Mouse (Mus musculus): ENCODE measurements around the gene Tctex1d2. TPM values are rescaled to one million over a fixed set of nuclear protein-coding genes. Genes with fewer than 3 reads are reported as not detected.

Tctex1d2 gene
- total and polyA plus RNA-seq, 3 experiments, result 13.0 to 239 (median 23.7) TPM

DNA sequence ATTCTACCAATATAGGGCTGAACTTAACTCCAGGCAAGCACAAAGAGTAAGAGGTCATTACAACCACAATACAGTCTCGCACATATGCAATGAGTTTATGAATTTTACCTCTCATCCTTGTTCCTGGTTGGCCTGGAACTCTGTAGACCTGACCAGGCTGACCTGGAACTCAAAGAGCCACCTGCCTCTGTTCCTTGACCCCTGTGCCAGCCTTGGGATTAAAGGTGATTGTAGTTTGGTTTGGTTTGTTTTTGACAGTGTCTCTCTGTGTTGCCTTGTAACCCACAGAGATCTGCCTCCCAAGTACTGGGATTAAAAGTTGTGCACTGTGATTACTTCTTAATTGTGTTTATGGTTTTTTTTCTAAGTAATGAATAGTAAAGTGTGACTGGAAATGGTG lies 37.3 kb downstream of the Tctex1d2 start:
- H3K9ac ChIP-seq (ENCODE audit: control insufficient read depth, low read depth, low read length, poor library complexity, severe bottlenecking), result no peak overlapping the region
- no peaks in the 10 kb centered on the region for H3K9me3 ChIP-seq (replicated peaks; ENCODE audit: insufficient read depth, low read length)
- H3K4me1 ChIP-seq (ENCODE audit: control insufficient read depth in 1 of 2, insufficient read depth in 2 of 2, low read length in 2 of 2), result peaks cover 5 to 6% of the 10 kb centered on the region in 2 experiments
- TF ChIP-seq MYC (IDR thresholded peaks at IDR 0.05; ENCODE audit: low read depth, low read length), result no peak
- TF ChIP-seq GATA1 (IDR thresholded peaks at IDR 0.05; ENCODE audit: low read depth, low read length), result no peak
- TF ChIP-seq UBTF (IDR thresholded peaks at IDR 0.05; ENCODE audit: borderline replicate concordance, insufficient read depth, low read depth, low read length), result no peak
- no peak for TF ChIP-seq NRF1 (IDR thresholded peaks at IDR 0.05; ENCODE audit: insufficient read depth, low read depth, low read length, poor library complexity, severe bottlenecking)
- TF ChIP-seq RCOR1 (IDR thresholded peaks at IDR 0.05; ENCODE audit: low read depth, low read length), result no peak
- TF ChIP-seq BHLHE40 (IDR thresholded peaks at IDR 0.05; ENCODE audit: borderline replicate concordance, low read depth, low read length), result no peak
- no peak for TF ChIP-seq CTCF (IDR thresholded peaks at IDR 0.05 in 2 of 3, conservative IDR thresholded peaks at IDR 0.05 in 1 of 3; ENCODE audit: control insufficient read depth in 1 of 3, insufficient read depth in 1 of 3, low read depth in 2 of 3, low read length in 3 of 3, poor library complexity in 1 of 3, severe bottlenecking in 1 of 3)
- TF ChIP-seq JUND (IDR thresholded peaks at IDR 0.05; ENCODE audit: low read depth, low read length), result no peak
- no peak for TF ChIP-seq CHD1 (IDR thresholded peaks at IDR 0.05; ENCODE audit: low read depth, low read length)
- no peak for TF ChIP-seq MXI1 (IDR thresholded peaks at IDR 0.05; ENCODE audit: low read depth, low read length)
- TF ChIP-seq ZMIZ1 (IDR thresholded peaks at IDR 0.05; ENCODE audit: low read depth, low read length), result no peak
- TF ChIP-seq ZC3H11A (IDR thresholded peaks at IDR 0.05; ENCODE audit: low read depth, low read length), result no peak
- no peak for TF ChIP-seq ZKSCAN1 (IDR thresholded peaks at IDR 0.05; ENCODE audit: low read depth, low read length)
- TF ChIP-seq TCF12 (IDR thresholded peaks at IDR 0.05; ENCODE audit: low read depth, low read length), result no peak
- TF ChIP-seq USF2 (IDR thresholded peaks at IDR 0.05; ENCODE audit: borderline replicate concordance in 1 of 2, insufficient read depth in 1 of 2, low read depth in 1 of 2, low read length in 2 of 2), result no peak
- no peak for TF ChIP-seq MEF2A (IDR thresholded peaks at IDR 0.05; ENCODE audit: extremely low read depth, insufficient replicate concordance, low read depth, low read length, poor library complexity, severe bottlenecking)
- TF ChIP-seq MAZ (IDR thresholded peaks at IDR 0.05; ENCODE audit: low read depth, low read length), result no peak
- H3K79me2 ChIP-seq (ENCODE audit: control insufficient read depth, insufficient read depth, low read length, poor library complexity), result no peaks in the 10 kb centered on the region
- no peak for DNase-seq (ENCODE audit: low read depth, low spot score)
- H3K27ac ChIP-seq (ENCODE audit: control insufficient read depth, low read depth, low read length), result no peak overlapping the region
- H3K36me3 ChIP-seq (ENCODE audit: control insufficient read depth in 1 of 2, insufficient read depth in 2 of 2, low read length in 2 of 2), result peaks cover 5 to 10% of the 10 kb centered on the region in 2 experiments
- H3K27me3 ChIP-seq (ENCODE audit: control insufficient read depth in 1 of 2, insufficient read depth in 2 of 2, low read length in 2 of 2), result no peaks in the 10 kb centered on the region
- no peak overlapping the region for H3K4me3 ChIP-seq (ENCODE audit: control insufficient read depth in 1 of 2, insufficient read depth in 1 of 2, low read depth in 2 of 2, low read length in 2 of 2)

DNA sequence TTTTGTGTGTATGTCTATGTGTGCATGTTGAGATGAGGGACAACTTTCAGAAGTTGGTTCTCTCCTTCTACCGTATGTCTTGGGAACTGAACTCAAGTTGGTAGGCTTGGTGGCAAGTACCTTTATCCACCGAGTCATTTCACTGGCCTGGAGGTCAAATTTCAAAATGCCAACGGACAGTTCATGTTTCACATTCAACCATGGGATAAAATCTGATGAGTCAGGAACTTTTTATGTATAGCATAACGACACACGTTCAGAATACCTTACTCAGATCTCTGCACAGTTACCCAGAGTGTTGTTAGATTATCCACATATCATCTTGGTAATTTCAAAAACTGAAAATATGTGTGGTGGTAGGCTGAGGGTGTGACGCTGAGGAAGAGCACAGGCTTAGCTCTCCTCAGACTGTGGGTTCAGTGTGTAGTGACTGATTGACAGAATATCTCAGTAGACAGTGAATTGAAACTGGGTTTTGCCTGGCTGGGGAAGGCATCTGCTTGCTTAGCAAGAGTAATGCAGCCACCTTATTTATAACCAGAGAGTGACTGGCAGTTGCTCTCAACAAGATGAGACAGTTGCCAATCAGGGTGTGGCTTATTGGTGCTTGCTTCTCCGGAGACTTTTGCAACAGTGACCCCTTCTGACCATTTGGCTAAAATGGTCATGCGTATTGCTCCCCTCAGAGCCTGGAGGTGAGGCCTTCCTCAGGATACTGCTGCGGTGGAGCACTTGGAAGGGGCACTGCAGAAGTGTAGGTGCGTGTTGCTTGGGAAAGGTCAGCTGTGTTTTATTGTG lies 38.3 kb downstream of the Tctex1d2 start:
- Histone ChIP-seq H3K79me2 (ENCODE audit: control insufficient read depth, insufficient read depth, low read length, poor library complexity) (no peaks in the 10 kb centered on the region), H3K27me3 (ENCODE audit: control insufficient read depth in 1 of 2, insufficient read depth in 2 of 2, low read length in 2 of 2) (no peaks in the 10 kb centered on the region), H3K4me3 (ENCODE audit: control insufficient read depth in 1 of 2, insufficient read depth in 1 of 2, low read depth in 2 of 2, low read length in 2 of 2) (no peak overlapping the region), H3K36me3 (ENCODE audit: control insufficient read depth in 1 of 2, insufficient read depth in 2 of 2, low read length in 2 of 2) (peaks cover 5 to 10% of the 10 kb centered on the region in 2 experiments), H3K9ac (ENCODE audit: control insufficient read depth, low read depth, low read length, poor library complexity, severe bottlenecking) (no peak overlapping the region), H3K4me1 (ENCODE audit: control insufficient read depth in 1 of 2, insufficient read depth in 2 of 2, low read length in 2 of 2) (peaks cover 5 to 6% of the 10 kb centered on the region in 2 experiments), H3K9me3 (replicated peaks; ENCODE audit: insufficient read depth, low read length) (no peaks in the 10 kb centered on the region), H3K27ac (ENCODE audit: control insufficient read depth, low read depth, low read length) (peak overlapping the region; percentile 9; the same call in 1 of the 2 replicates)
- 0 out of 2 replicates have a peak, but pooled peaks have one; percentile 15 for TF ChIP-seq HCFC1 (IDR thresholded peaks at IDR 0.05; ENCODE audit: low read depth, low read length)
- no peak for TF ChIP-seq GATA1 (IDR thresholded peaks at IDR 0.05; ENCODE audit: low read depth, low read length)
- no peak for TF ChIP-seq TAL1 (IDR thresholded peaks at IDR 0.05; ENCODE audit: low read length)
- TF ChIP-seq RAD21 (IDR thresholded peaks at IDR 0.05; ENCODE audit: low read depth, low read length), result peak; percentile 86
- TF ChIP-seq ZKSCAN1 (IDR thresholded peaks at IDR 0.05; ENCODE audit: low read depth, low read length), result no peak
- peak; percentile 78; the same call in 1 of the 2 replicates for TF ChIP-seq MAFK (IDR thresholded peaks at IDR 0.05; ENCODE audit: borderline replicate concordance, low read depth, low read length)
- no peak for TF ChIP-seq TCF12 (IDR thresholded peaks at IDR 0.05; ENCODE audit: low read depth, low read length)
- TF ChIP-seq ZNF384 (IDR thresholded peaks at IDR 0.05; ENCODE audit: low read depth, low read length), result no peak
- TF ChIP-seq SIN3A (IDR thresholded peaks at IDR 0.05; ENCODE audit: low read length), result peak; percentile 62
- TF ChIP-seq MYB (IDR thresholded peaks at IDR 0.05; ENCODE audit: low read depth, low read length), result no peak
- TF ChIP-seq MAX (IDR thresholded peaks at IDR 0.05; ENCODE audit: low read length), result no peak
- peak; percentile 71 for TF ChIP-seq ZC3H11A (IDR thresholded peaks at IDR 0.05; ENCODE audit: low read depth, low read length)
- TF ChIP-seq ELF1 (IDR thresholded peaks at IDR 0.05; ENCODE audit: low read depth, low read length), result no peak
- no peak for TF ChIP-seq UBTF (IDR thresholded peaks at IDR 0.05; ENCODE audit: borderline replicate concordance, insufficient read depth, low read depth, low read length)
- peak; percentile 45 to 88 (median 55) for TF ChIP-seq CTCF (IDR thresholded peaks at IDR 0.05 in 2 of 3, conservative IDR thresholded peaks at IDR 0.05 in 1 of 3; ENCODE audit: control insufficient read depth in 1 of 3, insufficient read depth in 1 of 3, low read depth in 2 of 3, low read length in 3 of 3, poor library complexity in 1 of 3, severe bottlenecking in 1 of 3)
- TF ChIP-seq EP300 (IDR thresholded peaks at IDR 0.05; ENCODE audit: low read depth in 1 of 2, low read length in 2 of 2), result no peak
- peak; percentile 83 for TF ChIP-seq SMC3 (IDR thresholded peaks at IDR 0.05; ENCODE audit: low read depth, low read length)
- peak; percentile 75 for DNase-seq (ENCODE audit: low read depth, low spot score)

All from MEL (cell line).